Mouse (Mus musculus) ES-E14 (cell line): Measurements from ENCODE around the gene Lipa. TPM values are rescaled to one million over a fixed set of nuclear protein-coding genes. Genes with fewer than 3 reads are reported as not detected.
A peak's percentile ranks its signal among the peaks of the same experiment; 100 is the strongest.

Source experiments
- DNase-seq: peaks from one replicate; pipeline ENCODE4 v3.0.0-alpha.2; 2013; ENCODE audit warnings: low read depth, low spot score
- H3K27ac ChIP-seq: 2 replicates; pipeline ENCODE4 v1.5.1; 2012; ENCODE audit warnings: low read depth, mild to moderate bottlenecking, low read length, moderate library complexity, mixed read lengths; ENCODE audit not compliant: poor library complexity, insufficient read depth, severe bottlenecking
- H3K36me3 ChIP-seq: 2 replicates; pipeline ENCODE4 v1.6.1; 2012; ENCODE audit warnings: mild to moderate bottlenecking, low read length, moderate library complexity, mixed read lengths; ENCODE audit not compliant: control insufficient read depth, poor library complexity, insufficient read depth, severe bottlenecking
- H3K4me1 ChIP-seq, 2 experiments: fragments of 150-350 bp in 1 of 2; sonication (generic) in 1 of 2; 2 replicates each; pipeline ENCODE4 v1.6.1; 2012; ENCODE audit warnings: low read length in 2 of 2, mild to moderate bottlenecking in 1 of 2, mixed read lengths in 1 of 2; ENCODE audit not compliant: control insufficient read depth in 2 of 2, insufficient read depth in 2 of 2, poor library complexity in 1 of 2
- H3K4me3 ChIP-seq, 2 experiments: fragments of 150-350 bp in 1 of 2; sonication (generic) in 1 of 2; 2 replicates each; pipeline ENCODE4 v1.5.1; 2012; ENCODE audit warnings: low read length in 2 of 2, low read depth in 1 of 2, mild to moderate bottlenecking in 1 of 2, mixed read lengths in 1 of 2; ENCODE audit not compliant: insufficient read depth in 1 of 2, poor library complexity in 1 of 2, severe bottlenecking in 1 of 2
- H3K9ac ChIP-seq: 2 replicates; pipeline ENCODE4 v1.6.1; 2012; ENCODE audit warnings: low read depth, mild to moderate bottlenecking, low read length, mixed read lengths; ENCODE audit not compliant: poor library complexity, insufficient read depth, severe bottlenecking
- H3K9me3 ChIP-seq: fragments of 150-350 bp; sonication (generic); 2 replicates; pipeline ENCODE4 v1.6.1; 2012; ENCODE audit warnings: low read depth, mild to moderate bottlenecking, low read length; ENCODE audit not compliant: control insufficient read depth, insufficient read depth
- CHD2 ChIP-seq: IDR thresholded peaks from 2 replicates; pipeline ENCODE4 v1.6.1; 2014; ENCODE audit warnings: mild to moderate bottlenecking, low read depth, low read length, inconsistent platforms
- HCFC1 ChIP-seq: IDR thresholded peaks from 2 replicates; pipeline ENCODE4 v1.6.1; 2012; ENCODE audit warnings: low read length, inconsistent platforms, borderline replicate concordance; ENCODE audit not compliant: insufficient read depth
- MAFK ChIP-seq: IDR thresholded peaks from 2 replicates; pipeline ENCODE4 v1.6.1; 2014; ENCODE audit warnings: mild to moderate bottlenecking, low read depth, low read length, inconsistent platforms; ENCODE audit not compliant: insufficient read depth
- ZC3H11A ChIP-seq: IDR thresholded peaks from 2 replicates; pipeline ENCODE4 v1.6.1; 2012; ENCODE audit warnings: low read depth, mild to moderate bottlenecking, inconsistent platforms, low read length, borderline replicate concordance
- ZNF384 ChIP-seq: IDR thresholded peaks from 2 replicates; pipeline ENCODE4 v1.6.1; 2012; ENCODE audit warnings: low read depth, low read length, inconsistent platforms
- in situ Hi-C, 2 experiments: fragments of 600-800 bp; cut with MboI; formaldehyde crosslinking; loops; one replicate each; pipeline ENCODE4 v1.15.1; 2025; ENCODE audit warnings: low sequenced_read_pairs in 2 of 2, inconsistent platforms in 1 of 2; ENCODE audit not compliant: unreplicated experiment in 2 of 2
- total RNA-seq: library from RNA; depleted of rRNA; stranded (reverse); fragments of 300-350 nt; gene quantifications from 2 replicates; pipeline ENCODE4 v1.2.3, GENCODE M21; 2012

Gene Lipa
- total RNA-seq, 1 experiment = 10.7 TPM

- H3K9ac ChIP-seq = no peak within 1 kb of the TSS
- no peak within 1 kb of the TSS; the same call in 1 of the 2 replicates for H3K27ac ChIP-seq
- peak; percentile 51 for DNase-seq
- no peaks in the 10 kb centered on the region for H3K36me3 ChIP-seq
- peaks cover 0 to 7% of the 10 kb centered on the region in 2 experiments; a peak in 1 of 4 replicates for H3K4me1 ChIP-seq
- in situ Hi-C loops = no loop called here
- H3K4me3 ChIP-seq = peak within 1 kb of the TSS; percentile 47 to 63
- no peaks in the 10 kb centered on the region for H3K9me3 ChIP-seq
- TF ChIP-seq ZNF384 = no peak
- TF ChIP-seq CHD2 = no peak
- no peak for TF ChIP-seq HCFC1
- TF ChIP-seq MAFK = no peak
- no peak for TF ChIP-seq ZC3H11A
Measured at GRCm38 (mm10) chr19:34474991-34475971, 52.0 kb downstream of the Lipa start, which contains the start of gene Ch25h. Gene Ch25h (minus strand): TSS chr19:34475164.

- Histone ChIP-seq H3K4me1 (peaks cover 0 to 7% of the 10 kb centered on the region in 2 experiments; a peak in 1 of 4 replicates), H3K27ac (no peak overlapping the region; the same call in 1 of the 2 replicates), H3K9me3 (no peaks in the 10 kb centered on the region), H3K4me3 (peak overlapping the region; percentile 47 to 63; a peak in 3 of 4 replicates), H3K36me3 (no peaks in the 10 kb centered on the region), H3K9ac (no peak overlapping the region)
- in situ Hi-C loops = no loop called here
- no peak for TF ChIP-seq CHD2
- no peak for TF ChIP-seq MAFK
- no peak for TF ChIP-seq ZC3H11A
- no peak for TF ChIP-seq ZNF384
- TF ChIP-seq HCFC1 = no peak
- DNase-seq = no peak
Measured at GRCm38 (mm10) chr19:34474228-34474990, 52.9 kb downstream of the Lipa start.

- in situ Hi-C loops = no loop called here
Measured at GRCm38 (mm10) chr19:34471703-34472102, 55.6 kb downstream of the Lipa start.

GRCm38 (mm10) chr19:34468794-34469193 is 58.5 kb downstream of the Lipa start:
- H3K36me3 ChIP-seq = no peaks in the 10 kb centered on the region
- no peaks in the 10 kb centered on the region for H3K4me1 ChIP-seq
- TF ChIP-seq CHD2 = no peak
- TF ChIP-seq ZC3H11A = no peak
- no peak for TF ChIP-seq MAFK
- TF ChIP-seq ZNF384 = no peak
- no peak for TF ChIP-seq HCFC1
- no peak overlapping the region for H3K4me3 ChIP-seq
- no peak for DNase-seq
- H3K9ac ChIP-seq = no peak overlapping the region
- in situ Hi-C loops = no loop called here
- H3K27ac ChIP-seq = no peak overlapping the region
- H3K9me3 ChIP-seq = no peaks in the 10 kb centered on the region

More at GRCm38 (mm10) chr19:34471703-34472102, 55.6 kb downstream of the Lipa start:
- Histone ChIP-seq H3K27ac (no peak overlapping the region), H3K9me3 (no peaks in the 10 kb centered on the region), H3K4me1 (peaks cover 0 to 7% of the 10 kb centered on the region in 2 experiments; a peak in 1 of 4 replicates), H3K36me3 (no peaks in the 10 kb centered on the region), H3K9ac (no peak overlapping the region), H3K4me3 (no peak overlapping the region)
- DNase-seq = no peak
- TF ChIP-seq MAFK (no peak), ZC3H11A (no peak), HCFC1 (no peak), CHD2 (no peak), ZNF384 (no peak)
